Mouse (Mus musculus): Measurements from ENCODE around the gene Wdr76. TPM values are rescaled to one million over a fixed set of nuclear protein-coding genes. Genes with fewer than 3 reads are reported as not detected.
A peak's percentile ranks its signal among the peaks of the same experiment; 100 is the strongest.
"Not testable (repeated sequence)": the region's sequence is repeated elsewhere in the genome, so short reads cannot be mapped to it uniquely, and the experiment has no call there.

Gene Wdr76
- polyA plus RNA-seq, 1 experiment from 2014 or later: 14.6 TPM

- H3K27ac ChIP-seq (ENCODE audit: low read depth, low read length); ATAC-seq (ENCODE audit: low FRiP score); H3K4me1 ChIP-seq (ENCODE audit: control insufficient read depth, insufficient read depth, low read length); H3K9ac ChIP-seq (ENCODE audit: low read length); H3K27me3 ChIP-seq (ENCODE audit: control insufficient read depth, insufficient read depth, low read length); DNase-seq (ENCODE audit: low spot score, missing footprints); H3K4me3 ChIP-seq (ENCODE audit: low read depth, low read length); H3K4me2 ChIP-seq; H3K36me3 ChIP-seq (ENCODE audit: control insufficient read depth, insufficient read depth, low read length); H3K9me3 ChIP-seq (ENCODE audit: control insufficient read depth, low read length): not testable (repeated sequence)
- 96% methylated on average over 4 of the region's 5 CpGs for WGBS
Measured at GRCm38 (mm10) chr2:121512991-121513765, 6.7 kb downstream of the Wdr76 start.

GRCm38 (mm10) chr2:121514211-121514610 is 7.7 kb downstream of the Wdr76 start:
- DNase-seq (ENCODE audit: low spot score, missing footprints): no peak

GRCm38 (mm10) chr2:121518106-121518505 is 11.6 kb downstream of the Wdr76 start:
- Histone ChIP-seq H3K27me3 (ENCODE audit: control insufficient read depth, insufficient read depth, low read length) (no peaks in the 10 kb centered on the region), H3K9me3 (ENCODE audit: control insufficient read depth, low read length) (no peaks in the 10 kb centered on the region), H3K4me2 (no peak overlapping the region), H3K4me1 (ENCODE audit: control insufficient read depth, insufficient read depth, low read length) (no peaks in the 10 kb centered on the region), H3K27ac (ENCODE audit: low read depth, low read length) (no peak overlapping the region), H3K9ac (ENCODE audit: low read length) (no peak overlapping the region), H3K36me3 (ENCODE audit: control insufficient read depth, insufficient read depth, low read length) (peaks cover 11% of the 10 kb centered on the region), H3K4me3 (ENCODE audit: low read depth, low read length) (no peak overlapping the region)
- DNase-seq (ENCODE audit: low spot score, missing footprints) (peak; percentile 70), ATAC-seq (ENCODE audit: low FRiP score) (no peak)
- WGBS: 96% methylated on average over 5 of the region's 5 CpGs

More at GRCm38 (mm10) chr2:121514211-121514610, 7.7 kb downstream of the Wdr76 start:
- Histone ChIP-seq H3K4me2 (no peak overlapping the region), H3K4me3 (ENCODE audit: low read depth, low read length) (no peak overlapping the region), H3K9me3 (ENCODE audit: control insufficient read depth, low read length) (no peaks in the 10 kb centered on the region), H3K27me3 (ENCODE audit: control insufficient read depth, insufficient read depth, low read length) (no peaks in the 10 kb centered on the region), H3K27ac (ENCODE audit: low read depth, low read length) (no peak overlapping the region), H3K36me3 (ENCODE audit: control insufficient read depth, insufficient read depth, low read length) (peaks cover 10% of the 10 kb centered on the region), H3K4me1 (ENCODE audit: control insufficient read depth, insufficient read depth, low read length) (no peaks in the 10 kb centered on the region), H3K9ac (ENCODE audit: low read length) (no peak overlapping the region)
- no peak for ATAC-seq (ENCODE audit: low FRiP score)
- 94% methylated on average over 4 of the region's 4 CpGs for WGBS

- DNase-seq (ENCODE audit: low spot score, missing footprints): peak; percentile 70
- not testable (repeated sequence) for H3K9ac ChIP-seq (ENCODE audit: low read length); H3K4me3 ChIP-seq (ENCODE audit: low read depth, low read length); H3K27ac ChIP-seq (ENCODE audit: low read depth, low read length); H3K9me3 ChIP-seq (ENCODE audit: control insufficient read depth, low read length); H3K27me3 ChIP-seq (ENCODE audit: control insufficient read depth, insufficient read depth, low read length); ATAC-seq (ENCODE audit: low FRiP score); H3K4me2 ChIP-seq; H3K4me1 ChIP-seq (ENCODE audit: control insufficient read depth, insufficient read depth, low read length)
- peaks cover 11% of the 10 kb centered on the region for H3K36me3 ChIP-seq (ENCODE audit: control insufficient read depth, insufficient read depth, low read length)
- WGBS: 94% methylated on average over 4 of the region's 4 CpGs
Measured at GRCm38 (mm10) chr2:121518711-121519110, 12.2 kb downstream of the Wdr76 start.

- Histone ChIP-seq H3K27me3 (ENCODE audit: control insufficient read depth, insufficient read depth, low read length) (no peaks in the 10 kb centered on the region), H3K4me1 (ENCODE audit: control insufficient read depth, insufficient read depth, low read length) (no peaks in the 10 kb centered on the region), H3K9me3 (ENCODE audit: control insufficient read depth, low read length) (no peaks in the 10 kb centered on the region), H3K4me3 (ENCODE audit: low read depth, low read length) (no peak overlapping the region), H3K9ac (ENCODE audit: low read length) (no peak overlapping the region), H3K4me2 (no peak overlapping the region), H3K27ac (ENCODE audit: low read depth, low read length) (no peak overlapping the region), H3K36me3 (ENCODE audit: control insufficient read depth, insufficient read depth, low read length) (peaks cover 11% of the 10 kb centered on the region)
- peak; percentile 41 for DNase-seq (ENCODE audit: low spot score, missing footprints)
- ATAC-seq (ENCODE audit: low FRiP score): no peak
- WGBS: 98% methylated on average over 2 of the region's 2 CpGs
Measured at GRCm38 (mm10) chr2:121522006-121522405, 15.5 kb downstream of the Wdr76 start.

GRCm38 (mm10) chr2:121522830-121523229 is 16.3 kb downstream of the Wdr76 start:
- not testable (repeated sequence) for H3K9ac ChIP-seq (ENCODE audit: low read length)

GRCm38 (mm10) chr2:121525056-121525455 is 18.5 kb downstream of the Wdr76 start:
- no peaks in the 10 kb centered on the region for H3K4me1 ChIP-seq (ENCODE audit: control insufficient read depth, insufficient read depth, low read length)
- no peaks in the 10 kb centered on the region for H3K9me3 ChIP-seq (ENCODE audit: control insufficient read depth, low read length)
- DNase-seq (ENCODE audit: low spot score, missing footprints): no peak
- no peak overlapping the region for H3K9ac ChIP-seq (ENCODE audit: low read length)
- no peak overlapping the region for H3K4me3 ChIP-seq (ENCODE audit: low read depth, low read length)
- WGBS: 92% methylated on average over 2 of the region's 2 CpGs
- H3K27ac ChIP-seq (ENCODE audit: low read depth, low read length): no peak overlapping the region
- no peak for ATAC-seq (ENCODE audit: low FRiP score)
- no peak overlapping the region for H3K4me2 ChIP-seq
- no peaks in the 10 kb centered on the region for H3K27me3 ChIP-seq (ENCODE audit: control insufficient read depth, insufficient read depth, low read length)
- peaks cover 3% of the 10 kb centered on the region; the same call in 1 of the 2 replicates for H3K36me3 ChIP-seq (ENCODE audit: control insufficient read depth, insufficient read depth, low read length)

More at GRCm38 (mm10) chr2:121522830-121523229, 16.3 kb downstream of the Wdr76 start:
- not testable (repeated sequence) for DNase-seq (ENCODE audit: low spot score, missing footprints); H3K27me3 ChIP-seq (ENCODE audit: control insufficient read depth, insufficient read depth, low read length); H3K4me2 ChIP-seq; H3K4me1 ChIP-seq (ENCODE audit: control insufficient read depth, insufficient read depth, low read length); H3K9me3 ChIP-seq (ENCODE audit: control insufficient read depth, low read length); H3K4me3 ChIP-seq (ENCODE audit: low read depth, low read length); H3K27ac ChIP-seq (ENCODE audit: low read depth, low read length); ATAC-seq (ENCODE audit: low FRiP score)
- WGBS: 94% methylated on average over 3 of the region's 3 CpGs
- peaks cover 11% of the 10 kb centered on the region for H3K36me3 ChIP-seq (ENCODE audit: control insufficient read depth, insufficient read depth, low read length)

- Histone ChIP-seq H3K4me2 (no peak overlapping the region), H3K4me3 (ENCODE audit: low read depth, low read length) (no peak overlapping the region), H3K36me3 (ENCODE audit: control insufficient read depth, insufficient read depth, low read length) (peaks cover 10% of the 10 kb centered on the region), H3K27me3 (ENCODE audit: control insufficient read depth, insufficient read depth, low read length) (no peaks in the 10 kb centered on the region), H3K9ac (ENCODE audit: low read length) (no peak overlapping the region), H3K9me3 (ENCODE audit: control insufficient read depth, low read length) (no peaks in the 10 kb centered on the region), H3K4me1 (ENCODE audit: control insufficient read depth, insufficient read depth, low read length) (no peaks in the 10 kb centered on the region), H3K27ac (ENCODE audit: low read depth, low read length) (no peak overlapping the region)
- DNase-seq (ENCODE audit: low spot score, missing footprints) (peak; percentile 57), ATAC-seq (ENCODE audit: low FRiP score) (no peak)
- 85% methylated on average over 3 of the region's 3 CpGs for WGBS
Measured at GRCm38 (mm10) chr2:121544829-121545228, 38.3 kb downstream of the Wdr76 start.

GRCm38 (mm10) chr2:121549630-121550029 is 43.1 kb downstream of the Wdr76 start:
- no peaks in the 10 kb centered on the region for H3K4me1 ChIP-seq (ENCODE audit: control insufficient read depth, insufficient read depth, low read length)
- H3K36me3 ChIP-seq (ENCODE audit: control insufficient read depth, insufficient read depth, low read length): peaks cover 7% of the 10 kb centered on the region
- H3K9ac ChIP-seq (ENCODE audit: low read length): no peak overlapping the region
- H3K4me2 ChIP-seq: no peak overlapping the region
- H3K27me3 ChIP-seq (ENCODE audit: control insufficient read depth, insufficient read depth, low read length): no peaks in the 10 kb centered on the region
- no peak for ATAC-seq (ENCODE audit: low FRiP score)
- H3K27ac ChIP-seq (ENCODE audit: low read depth, low read length): no peak overlapping the region
- no peak overlapping the region for H3K4me3 ChIP-seq (ENCODE audit: low read depth, low read length)
- no peak for DNase-seq (ENCODE audit: low spot score, missing footprints)
- WGBS: 91% methylated on average over 6 of the region's 6 CpGs
- no peaks in the 10 kb centered on the region for H3K9me3 ChIP-seq (ENCODE audit: control insufficient read depth, low read length)
